Mouse (Mus musculus) neutrophil, adult 5-6 weeks (primary cell): ENCODE measurements at regions not wholly inside any gene's neighbourhood (a gene's known extent, or its start where the extent isn't known, plus 50 kb on each side); places are given as distances from the start of the nearest gene placed in this dataset.
"Not testable (repeated sequence)": the region's sequence is repeated elsewhere in the genome, so short reads cannot be mapped to it uniquely, and the experiment has no call there.

Experiments
- ATAC-seq: fragments of 151-379, 151-347 bp; 2 replicates; pipeline ENCODE4 v1.8.0; 2017; ENCODE audit warnings: mild to moderate bottlenecking, moderate TSS enrichment; ENCODE audit not compliant: insufficient number of reproducible peaks, poor library complexity, low FRiP score, severe bottlenecking; ENCODE audit errors: extremely low read depth

- no peak for ATAC-seq
These were observed 116.7 kb downstream of the Phlda1 start for GRCm38 (mm10) chr10:111622789-111623188.

GRCm38 (mm10) chr10:111624021-111624420 is 117.9 kb downstream of the Phlda1 start:
- no peak for ATAC-seq

- ATAC-seq, result no peak
These were observed 118.5 kb downstream of the Phlda1 start for GRCm38 (mm10) chr10:111624624-111625023.

DNA sequence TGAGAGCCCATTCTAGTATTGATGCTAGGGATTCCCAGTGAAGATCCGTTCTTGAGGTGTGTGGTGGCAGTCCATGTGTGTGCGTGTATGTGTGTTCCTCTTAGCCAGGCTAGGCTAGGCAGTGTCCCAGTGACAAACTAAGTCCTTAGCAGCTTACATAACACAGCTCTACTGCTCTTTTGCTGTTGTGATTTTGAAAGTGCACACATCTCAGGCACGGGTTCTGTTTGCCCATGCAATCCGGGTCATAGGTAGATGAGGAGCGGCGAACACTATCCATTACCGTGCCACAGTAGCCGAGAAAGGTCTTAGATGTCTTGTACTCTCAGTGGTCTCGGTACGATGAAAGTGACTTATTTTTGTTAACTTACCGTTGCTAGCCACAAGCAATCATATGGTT is 119.5 kb downstream of the Phlda1 start:
- no peak for ATAC-seq

- no peak for ATAC-seq
These were observed 119.9 kb downstream of the Phlda1 start for GRCm38 (mm10) chr10:111626009-111626408.

DNA sequence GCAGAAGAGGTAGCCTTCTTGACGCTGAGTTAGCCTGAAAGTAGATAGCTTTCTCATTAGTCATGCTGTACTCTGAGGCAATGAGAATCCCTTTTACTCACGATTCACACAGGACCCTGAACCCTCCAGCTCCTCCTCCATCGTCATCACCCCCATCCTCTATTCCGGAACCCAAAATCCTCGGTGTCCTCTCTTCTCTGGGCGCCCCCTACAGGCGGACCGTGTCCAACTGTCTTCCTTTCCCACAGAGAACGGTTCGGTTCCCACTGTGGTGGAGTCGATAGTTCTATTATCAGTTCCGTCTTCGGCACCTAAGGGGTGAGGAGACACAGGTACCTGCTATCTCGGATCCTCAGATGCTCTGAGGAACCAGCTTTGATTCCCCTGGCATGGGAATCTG is 130.2 kb downstream of the Phlda1 start:
- ATAC-seq, result peak; percentile 23; the same call in 1 of the 2 replicates

DNA sequence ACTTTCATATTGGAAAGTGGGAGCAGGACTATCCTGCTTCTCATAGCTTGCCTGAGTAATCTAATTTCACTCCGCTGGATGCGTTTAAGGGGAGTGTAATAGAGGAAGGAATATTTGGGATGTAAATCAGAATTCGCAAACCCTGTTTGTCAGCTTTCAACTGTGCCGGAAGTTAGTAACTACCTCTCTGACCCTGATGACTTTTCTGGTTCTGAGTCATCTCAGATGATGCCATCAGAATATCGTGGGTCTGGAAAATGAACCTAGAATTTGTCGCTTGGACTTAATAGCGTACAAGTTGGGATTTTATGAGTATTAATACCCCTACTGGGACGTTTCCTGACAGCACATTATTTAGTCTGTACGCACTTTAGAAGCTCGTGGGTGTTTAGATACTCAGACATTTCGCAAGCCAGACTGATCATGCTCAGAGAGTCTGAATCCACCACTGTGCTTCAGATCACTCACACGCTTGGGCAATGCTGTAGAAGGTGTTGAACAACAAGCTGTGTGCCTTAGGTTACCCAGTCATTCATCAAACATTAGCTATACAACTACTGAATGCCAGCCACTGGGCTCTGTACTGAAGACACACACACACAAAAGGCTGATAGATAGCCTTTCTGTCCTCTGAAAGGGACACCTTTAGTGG is 131.1 kb downstream of the Phlda1 start:
- ATAC-seq, result no peak

DNA sequence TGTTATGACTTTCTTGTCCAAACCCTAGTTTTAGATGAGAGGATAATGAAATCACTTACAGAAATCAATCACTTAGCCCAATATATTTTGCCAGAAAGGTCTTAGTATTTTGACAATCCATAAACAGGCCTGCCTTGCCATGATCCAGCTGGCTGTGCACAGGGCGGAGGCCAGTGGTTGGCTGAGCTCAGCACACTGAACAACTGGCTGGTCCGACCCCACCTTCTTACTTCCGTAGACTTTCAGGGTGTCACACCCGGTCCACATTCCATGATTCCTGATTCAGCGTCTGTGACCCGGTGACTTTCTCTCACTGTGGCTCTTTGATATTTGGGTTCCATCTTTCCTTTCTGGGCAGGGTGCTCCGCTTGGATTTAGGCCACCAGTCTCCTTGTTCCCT is 133.8 kb downstream of the Phlda1 start:
- ATAC-seq, result no peak

- no peak for ATAC-seq
These were observed 136.6 kb downstream of the Phlda1 start for GRCm38 (mm10) chr10:111642683-111643082.

GRCm38 (mm10) chr10:111653773-111654172 is 147.7 kb downstream of the Phlda1 start:
- ATAC-seq, result not testable (repeated sequence)

DNA sequence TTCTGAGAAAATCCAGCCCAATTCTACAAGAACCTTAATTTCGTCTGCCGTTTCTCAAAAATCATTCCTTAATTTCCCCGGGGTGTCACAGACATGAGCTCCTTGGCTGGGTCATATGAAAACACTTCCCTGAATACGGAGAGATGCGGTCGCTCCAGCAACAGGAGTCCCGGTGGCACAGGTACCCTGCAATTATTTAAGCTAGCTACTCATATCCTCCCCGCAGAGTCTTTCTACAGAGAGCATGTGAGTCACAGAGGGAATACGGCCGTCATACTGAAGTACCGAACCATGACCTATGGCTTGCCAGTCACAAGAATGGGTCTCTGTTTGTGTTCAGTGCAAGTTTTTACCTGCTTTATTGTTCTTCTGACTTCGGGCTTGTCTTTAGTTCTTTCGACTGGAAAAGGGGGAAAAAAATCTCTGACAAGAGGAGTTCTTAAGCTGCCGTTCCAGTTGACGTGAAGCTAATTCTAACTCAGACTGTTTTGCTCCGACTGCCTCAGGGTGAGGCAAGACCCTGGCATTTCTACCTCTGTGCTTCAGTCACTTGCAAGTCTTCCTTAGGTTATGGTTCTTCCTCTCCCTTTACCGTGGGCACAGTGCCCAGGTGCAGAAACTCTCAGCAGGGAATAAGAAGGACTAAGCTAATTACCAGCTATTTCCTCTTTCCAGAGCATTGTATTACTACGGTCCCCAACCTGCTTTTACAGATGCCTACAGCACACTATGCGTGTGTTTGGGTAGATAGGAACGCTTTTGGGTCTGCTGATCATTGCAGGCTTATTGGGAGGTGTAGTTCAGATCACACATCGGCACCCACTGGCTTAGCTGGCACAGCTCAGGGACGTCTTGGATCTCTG is 148.5 kb downstream of the Phlda1 start:
- no peak for ATAC-seq

DNA sequence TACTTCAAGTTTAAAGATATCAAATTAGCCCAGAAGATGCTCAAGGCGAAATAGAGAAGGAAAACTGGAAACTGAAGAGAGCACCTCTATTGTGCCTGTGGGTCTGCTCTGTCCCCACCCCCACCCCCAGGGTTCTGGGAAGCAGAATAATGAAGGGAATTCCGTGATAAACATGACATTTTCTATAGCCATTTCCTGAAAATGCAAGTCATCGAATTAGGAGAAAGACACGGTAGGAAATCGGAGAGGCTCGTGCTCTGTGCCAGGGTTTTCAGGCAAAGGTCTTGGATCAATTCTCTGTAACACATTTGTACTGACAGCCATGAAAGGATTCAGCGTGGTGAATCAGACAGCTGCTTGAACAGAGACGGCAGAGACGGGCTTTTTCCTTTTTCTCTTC is 152.7 kb downstream of the Phlda1 start:
- ATAC-seq, result no peak

DNA sequence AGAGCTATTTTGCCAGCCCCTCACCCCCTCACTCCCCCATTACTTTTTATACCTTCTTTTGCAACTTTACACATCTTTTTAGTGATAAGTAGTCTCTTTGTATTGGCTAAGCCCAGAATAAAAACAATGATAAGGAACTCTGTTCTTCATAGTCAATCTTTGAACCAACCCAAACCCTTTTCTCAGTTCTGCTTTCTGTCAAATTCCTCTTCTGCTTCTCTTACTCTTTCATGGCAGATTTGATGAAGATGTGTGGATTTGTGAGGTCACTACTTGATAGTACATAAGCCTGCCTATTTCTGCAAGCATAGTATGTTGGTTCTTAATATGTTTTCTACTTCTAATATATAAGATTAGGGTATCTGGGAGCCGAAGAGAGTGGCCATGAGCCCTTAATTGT is 156.6 kb downstream of the Phlda1 start:
- no peak for ATAC-seq

- ATAC-seq, result no peak
These were observed 159.7 kb downstream of the Phlda1 start for GRCm38 (mm10) chr10:111665834-111666233.

- ATAC-seq, result no peak
These were observed 160.9 kb downstream of the Phlda1 start for GRCm38 (mm10) chr10:111666963-111667362.

GRCm38 (mm10) chr10:111668639-111669038 is 162.6 kb downstream of the Phlda1 start:
- ATAC-seq, result no peak

GRCm38 (mm10) chr10:111669658-111670057 is 163.6 kb downstream of the Phlda1 start:
- no peak for ATAC-seq

GRCm38 (mm10) chr10:111670666-111671065 is 164.6 kb downstream of the Phlda1 start:
- no peak for ATAC-seq

DNA sequence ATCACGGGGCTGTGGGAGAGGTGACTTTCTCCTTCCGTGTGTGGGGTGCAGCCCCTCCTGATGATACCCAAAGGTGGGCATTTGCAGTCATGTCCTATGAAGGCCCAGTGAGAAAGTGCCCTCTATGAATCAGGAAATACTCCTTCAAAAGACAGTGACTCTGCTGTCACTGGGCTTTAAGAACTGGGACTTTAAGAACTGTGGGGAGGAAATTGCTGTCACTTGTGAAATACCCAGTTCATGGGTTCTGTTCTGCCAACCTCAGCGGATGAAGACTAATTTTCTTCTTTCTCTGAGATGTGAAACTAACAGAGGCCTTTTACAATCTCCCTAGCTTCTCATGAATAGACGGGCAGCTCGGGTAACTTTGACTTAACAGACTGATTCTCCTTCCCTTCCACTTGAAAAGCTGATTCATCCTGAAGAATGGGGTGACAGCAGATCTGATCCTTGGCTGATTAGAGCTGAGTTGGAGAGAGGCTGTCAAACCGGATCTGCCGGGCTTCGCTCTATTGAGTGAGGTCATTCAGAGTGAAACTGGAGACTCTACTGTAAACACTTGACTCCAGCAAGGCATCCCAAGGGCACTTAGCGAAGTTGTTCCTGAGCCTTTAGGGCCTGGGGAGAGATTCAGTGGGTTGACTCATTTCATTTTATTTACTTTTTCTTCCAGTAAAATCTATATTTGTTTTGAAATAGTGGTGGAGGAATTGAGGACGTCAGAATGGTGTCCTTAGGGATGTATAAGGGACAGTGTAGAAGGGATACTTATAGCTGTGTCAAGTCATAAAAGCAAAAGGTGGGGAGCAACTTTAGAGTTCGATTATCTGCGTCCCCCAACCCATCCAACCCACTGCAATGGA is 166.6 kb downstream of the Phlda1 start:
- ATAC-seq, result no peak

DNA sequence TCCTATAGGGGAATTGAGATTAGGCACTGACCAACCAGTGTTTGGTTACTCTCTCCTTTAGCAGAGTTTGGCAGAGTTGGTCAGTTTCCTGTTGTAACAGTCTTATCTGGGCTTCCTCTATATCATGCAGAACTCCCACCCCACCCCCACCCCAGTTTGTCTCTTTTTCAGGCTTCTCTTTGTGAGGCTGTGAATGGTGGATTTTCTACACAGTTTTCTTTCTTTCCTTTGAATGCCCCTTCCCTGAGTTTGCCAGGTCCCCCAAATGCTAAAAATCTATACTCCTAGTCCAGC is 167.2 kb downstream of the Phlda1 start:
- ATAC-seq, result no peak
